20 mouse cellular contexts compared by ENCODE assay signal in the genomic region with DNA sequence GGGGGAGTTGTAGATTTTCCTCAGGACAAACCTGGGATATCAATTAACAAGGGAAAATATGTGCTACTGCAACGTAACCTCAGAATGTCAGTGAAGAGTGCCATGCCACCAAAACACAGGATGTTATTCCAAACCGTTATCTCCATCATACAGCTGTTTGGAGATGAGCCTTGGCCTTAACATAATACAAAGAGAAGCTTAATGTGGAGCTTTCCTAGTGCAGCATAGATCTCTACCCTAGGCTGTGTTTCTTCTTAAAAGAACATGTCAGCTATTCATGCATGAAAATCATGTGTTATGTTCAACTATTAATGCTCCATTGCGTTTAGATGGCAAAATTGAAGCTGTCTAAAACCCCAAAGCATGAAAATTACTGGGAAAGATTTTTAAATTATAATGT.
DNase-seq lines count a peak whose midpoint lies in the region; ATAC-seq and TF ChIP-seq lines count a peak whose summit lies in the region.
"Had no signal": no experiment of that assay in that cellular context is flagged by ENCODE, and none has a peak within 500 bp of the region (broad histone marks: within the 10 kb centered on the region; RNA-seq: fewer than 3 reads in every experiment).

No protein-coding gene starts in this region.

- no peak overlapping the region for H3K9ac ChIP-seq in lung, postnatal 0 days (replicated peaks; ENCODE audit: low read depth)
- no peak overlapping the region for H3K9ac ChIP-seq in midbrain, embryonic 14.5 days (replicated peaks; ENCODE audit: low read length)
- no peak overlapping the region for H3K9ac ChIP-seq in midbrain, embryonic 13.5 days (replicated peaks)
- H3K9ac ChIP-seq: embryonic facial prominence, embryonic 12.5 days; forebrain, embryonic 15.5 days; hindbrain, embryonic 13.5 days had no signal

- H3K9me3 ChIP-seq in heart, embryonic 10.5 days = no peaks in the 10 kb centered on the region
- no peaks in the 10 kb centered on the region for H3K9me3 ChIP-seq in lung, postnatal 0 days (ENCODE audit: low read length)
- no peaks in the 10 kb centered on the region for H3K9me3 ChIP-seq in midbrain, embryonic 14.5 days (ENCODE audit: control insufficient read depth, low read length)
- H3K9me3 ChIP-seq in midbrain, embryonic 13.5 days = no peaks in the 10 kb centered on the region
- H3K9me3 ChIP-seq: embryonic facial prominence, embryonic 12.5 days; forebrain, embryonic 15.5 days; hindbrain, embryonic 13.5 days had no signal

- H3K4me3 ChIP-seq in heart, embryonic 10.5 days = no peak overlapping the region
- H3K4me3 ChIP-seq in lung, postnatal 0 days (ENCODE audit: low read depth, low read length) = no peak overlapping the region
- H3K4me3 ChIP-seq in midbrain, embryonic 14.5 days (replicated peaks; ENCODE audit: low read depth, low read length) = no peak overlapping the region
- H3K4me3 ChIP-seq in midbrain, embryonic 13.5 days (replicated peaks) = no peak overlapping the region
- H3K4me3 ChIP-seq: embryonic facial prominence, embryonic 12.5 days; forebrain, embryonic 15.5 days; hindbrain, embryonic 13.5 days had no signal

- no peak overlapping the region for H3K27ac ChIP-seq in heart, embryonic 10.5 days
- no peak overlapping the region for H3K27ac ChIP-seq in lung, postnatal 0 days (ENCODE audit: low read length)
- H3K27ac ChIP-seq in midbrain, embryonic 14.5 days (replicated peaks; ENCODE audit: low read depth, low read length) = no peak overlapping the region
- no peak overlapping the region for H3K27ac ChIP-seq in midbrain, embryonic 13.5 days
- H3K27ac ChIP-seq: embryonic facial prominence, embryonic 12.5 days; forebrain, embryonic 15.5 days; hindbrain, embryonic 13.5 days; hindbrain, postnatal 0 days had no signal

- TF ChIP-seq EP300 in lung, postnatal 0 days (IDR thresholded peaks at IDR 0.05) = no peak

- H3K4me1 ChIP-seq in heart, embryonic 10.5 days = no peaks in the 10 kb centered on the region
- H3K4me1 ChIP-seq in lung, postnatal 0 days (ENCODE audit: insufficient read depth, low read depth, low read length) = no peaks in the 10 kb centered on the region
- no peaks in the 10 kb centered on the region for H3K4me1 ChIP-seq in midbrain, embryonic 14.5 days (ENCODE audit: control insufficient read depth, insufficient read depth, low read length)
- H3K4me1 ChIP-seq in midbrain, embryonic 13.5 days (replicated peaks) = no peaks in the 10 kb centered on the region
- H3K4me1 ChIP-seq: forebrain, embryonic 15.5 days; hindbrain, embryonic 13.5 days had no signal

- WGBS in heart, embryonic 10.5 days = 68% methylated on average over 3 of the region's 3 CpGs
- 57% methylated on average over 3 of the region's 3 CpGs for WGBS in lung, postnatal 0 days
- WGBS in midbrain, embryonic 14.5 days = 77% methylated on average over 3 of the region's 3 CpGs
- 73% methylated on average over 3 of the region's 3 CpGs for WGBS in midbrain, embryonic 13.5 days

- H3K4me2 ChIP-seq in lung, postnatal 0 days (replicated peaks; ENCODE audit: low read depth, low read length) = no peak overlapping the region
- H3K4me2 ChIP-seq in midbrain, embryonic 14.5 days (ENCODE audit: low read length) = no peak overlapping the region
- no peak overlapping the region for H3K4me2 ChIP-seq in midbrain, embryonic 13.5 days (replicated peaks)
- H3K4me2 ChIP-seq: embryonic facial prominence, embryonic 12.5 days; forebrain, embryonic 15.5 days; hindbrain, embryonic 13.5 days had no signal

- TF ChIP-seq CTCF in lung, postnatal 0 days (IDR thresholded peaks at IDR 0.05) = no peak
- no peak for TF ChIP-seq CTCF in brain, embryonic 14.5 days (IDR thresholded peaks at IDR 0.05; ENCODE audit: borderline replicate concordance, extremely low read depth, insufficient read depth, insufficient read length)

- H3K36me3 ChIP-seq in heart, embryonic 10.5 days = peaks cover 10% of the 10 kb centered on the region
- H3K36me3 ChIP-seq in lung, postnatal 0 days (ENCODE audit: insufficient read depth, low read length) = no peaks in the 10 kb centered on the region
- no peaks in the 10 kb centered on the region for H3K36me3 ChIP-seq in midbrain, embryonic 14.5 days (ENCODE audit: control insufficient read depth, insufficient read depth, low read length)
- H3K36me3 ChIP-seq in midbrain, embryonic 13.5 days = 0 out of 2 replicates have a peak, but pooled peaks cover 3% of the 10 kb centered on the region
- H3K36me3 ChIP-seq: embryonic facial prominence, embryonic 12.5 days; forebrain, embryonic 15.5 days had no signal

- TF ChIP-seq POLR2A in brain, embryonic 14.5 days (IDR thresholded peaks at IDR 0.05; ENCODE audit: borderline replicate concordance, extremely low read depth, insufficient read depth, insufficient read length, poor library complexity, severe bottlenecking) = no peak

- H3K27me3 ChIP-seq in heart, embryonic 10.5 days (ENCODE audit: insufficient read depth, poor library complexity, severe bottlenecking) = no peaks in the 10 kb centered on the region
- no peaks in the 10 kb centered on the region for H3K27me3 ChIP-seq in lung, postnatal 0 days (replicated peaks; ENCODE audit: insufficient read depth, low read length)
- no peaks in the 10 kb centered on the region for H3K27me3 ChIP-seq in midbrain, embryonic 14.5 days (ENCODE audit: control insufficient read depth, insufficient read depth, low read length)
- no peaks in the 10 kb centered on the region for H3K27me3 ChIP-seq in midbrain, embryonic 13.5 days
- H3K27me3 ChIP-seq: CH12.LX; embryonic facial prominence, embryonic 12.5 days; forebrain, embryonic 15.5 days; hindbrain, embryonic 13.5 days; Patski had no signal

- ATAC-seq in lung, postnatal 0 days = no peak
- ATAC-seq in midbrain, embryonic 14.5 days (ENCODE audit: low FRiP score, low TSS enrichment) = no peak
- ATAC-seq in midbrain, embryonic 13.5 days = no peak
- ATAC-seq: activated CD4-positive, CD25-positive, alpha-beta regulatory T cell, adult 4 months; forebrain, embryonic 15.5 days; hindbrain, postnatal 0 days; Patski had no signal

- peak; percentile 19 for DNase-seq in heart, adult 8-10 months (ENCODE audit: low spot score)
- no peak for DNase-seq in heart, embryonic 10.5 days (ENCODE audit: low spot score)
- peak; percentile 8 for DNase-seq in lung, postnatal 0 days (ENCODE audit: low spot score)
- DNase-seq in lung, postnatal 4 days = no peak
- DNase-seq in midbrain, embryonic 14.5 days = peak; percentile 25
- DNase-seq in brain, embryonic 14.5 days (ENCODE audit: low read depth) = peak; percentile 26
- DNase-seq: adrenal gland, adult 2 months; adrenal gland, postnatal 25 days; cerebellum, adult 2 months; cerebellum, postnatal 10 days; embryo, embryonic 11 days; gastrocnemius, postnatal 36 days had no signal

Comparison
In these comparisons a context has a peak if more than half of its experiments do, and no peak if none do; other contexts are left out.
1. DNase-seq: peak in heart, adult 8-10 months (single experiment), lung, postnatal 0 days (single experiment), midbrain, embryonic 14.5 days (single experiment) and brain, embryonic 14.5 days (single experiment); none in heart, embryonic 10.5 days (single experiment) and lung, postnatal 4 days (0 of 2).